Mouse (Mus musculus) right cerebral cortex, postnatal 10 days (tissue): ENCODE measurements around the gene Adamtsl4.
"Not testable (repeated sequence)": the region's sequence is repeated elsewhere in the genome, so short reads cannot be mapped to it uniquely, and the experiment has no call there.

Experiments used
- DNase-seq, 2 experiments: peaks; one replicate each; pipeline ENCODE4 v3.0.0; 2021; ENCODE audit warnings: low spot score in 2 of 2

Gene Adamtsl4

GRCm38 (mm10) chr3:95676745-95677419 lies 10.8 kb downstream of the Adamtsl4 start:
- peak in 1 of 2 experiments; percentile 54 for DNase-seq

- DNase-seq: peak; percentile 67 to 74
Measured at GRCm38 (mm10) chr3:95675301-95676092, 12.2 kb downstream of the Adamtsl4 start.

GRCm38 (mm10) chr3:95674812-95675211 lies 12.9 kb downstream of the Adamtsl4 start:
- DNase-seq: no peak

GRCm38 (mm10) chr3:95674236-95674635 lies 13.5 kb downstream of the Adamtsl4 start:
- DNase-seq: no peak

- DNase-seq: no peak
Measured at GRCm38 (mm10) chr3:95673707-95674211, 14.0 kb downstream of the Adamtsl4 start.

- DNase-seq: no peak
Measured at GRCm38 (mm10) chr3:95672861-95673706, 14.6 kb downstream of the Adamtsl4 start.

- no peak for DNase-seq
Measured at GRCm38 (mm10) chr3:95672461-95672860, 15.3 kb downstream of the Adamtsl4 start.

GRCm38 (mm10) chr3:95671201-95671600 lies 16.5 kb downstream of the Adamtsl4 start:
- no peak for DNase-seq

GRCm38 (mm10) chr3:95670419-95670818 lies 17.3 kb downstream of the Adamtsl4 start:
- not testable (repeated sequence) for DNase-seq

- DNase-seq: no peak
Measured at GRCm38 (mm10) chr3:95669309-95669665, 18.4 kb downstream of the Adamtsl4 start.

GRCm38 (mm10) chr3:95668589-95669308 lies 19.0 kb downstream of the Adamtsl4 start:
- no peak for DNase-seq

GRCm38 (mm10) chr3:95668026-95668425 lies 19.7 kb downstream of the Adamtsl4 start:
- DNase-seq: no peak

- DNase-seq: no peak
Measured at GRCm38 (mm10) chr3:95667521-95667920, 20.2 kb downstream of the Adamtsl4 start.

- DNase-seq: no peak
Measured at GRCm38 (mm10) chr3:95666124-95666844, 21.4 kb downstream of the Adamtsl4 start.

GRCm38 (mm10) chr3:95664940-95665352 lies 22.8 kb downstream of the Adamtsl4 start:
- no peak for DNase-seq

GRCm38 (mm10) chr3:95663969-95664608 lies 23.6 kb downstream of the Adamtsl4 start:
- DNase-seq: no peak

- no peak for DNase-seq
Measured at GRCm38 (mm10) chr3:95663486-95663885, 24.2 kb downstream of the Adamtsl4 start.

GRCm38 (mm10) chr3:95662724-95663449 lies 24.8 kb downstream of the Adamtsl4 start:
- no peak for DNase-seq

GRCm38 (mm10) chr3:95661945-95662715 lies 25.6 kb downstream of the Adamtsl4 start:
- no peak for DNase-seq
